Mouse (Mus musculus) layer of hippocampus, adult 18-20 months (tissue): ENCODE measurements around the gene Fam214a. TPM values are rescaled to one million over a fixed set of nuclear protein-coding genes. Genes with fewer than 3 reads are reported as not detected.
"Not testable (repeated sequence)": the region's sequence is repeated elsewhere in the genome, so short reads cannot be mapped to it uniquely, and the experiment has no call there.

Source experiments
- DNase-seq, 2 experiments: peaks; one replicate each; pipeline ENCODE4 v3.0.0; 2022; ENCODE audit warnings: low spot score in 2 of 2
- total RNA-seq, 2 experiments: library from RNA; stranded (reverse); gene quantifications; 2 replicates each; pipeline ENCODE4 v1.2.3; 2021

Fam214a gene
- total RNA-seq, 2 experiments from 2014 or later: 38.5 to 40.8 TPM

DNA sequence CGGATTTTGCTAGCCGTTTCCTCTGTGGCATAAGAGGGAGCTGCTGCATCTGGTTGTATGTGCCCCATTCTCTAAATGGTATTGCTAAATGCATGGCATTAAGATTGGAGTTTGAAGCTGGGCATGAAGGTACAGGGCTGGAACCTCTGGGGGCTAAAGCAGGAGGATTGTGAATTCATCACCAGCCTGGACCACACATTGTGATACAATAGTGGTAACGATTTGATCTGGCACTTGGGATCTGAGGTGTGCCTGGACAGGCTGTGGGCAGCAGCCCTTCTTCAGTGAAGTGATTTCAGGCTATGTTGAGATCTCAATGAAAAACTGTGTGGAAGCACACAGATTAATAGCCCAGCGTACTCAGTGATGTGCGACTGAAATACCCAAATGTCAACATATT, 26.7 kb downstream of the Fam214a start:
- DNase-seq: no peak

DNA sequence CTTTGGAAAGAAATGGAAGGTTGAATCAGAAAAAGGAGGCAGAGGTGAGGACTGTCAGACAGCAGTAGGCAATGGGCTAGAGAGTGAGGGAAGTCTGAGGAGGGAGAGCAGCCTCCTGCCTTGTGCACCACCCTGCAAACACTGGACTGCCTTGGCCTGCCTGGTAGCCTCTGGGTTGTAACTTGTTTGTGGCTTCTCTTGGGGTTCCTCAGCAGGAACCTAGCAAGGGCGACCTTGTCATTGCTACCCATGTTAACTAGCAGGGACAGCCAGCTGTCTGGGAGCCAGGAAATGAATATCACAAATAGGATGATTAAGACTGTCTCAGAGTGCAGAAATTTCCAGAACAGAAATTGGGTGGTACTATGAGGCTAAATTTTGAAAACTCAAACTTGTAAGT, 27.2 kb downstream of the Fam214a start:
- no peak for DNase-seq

DNA sequence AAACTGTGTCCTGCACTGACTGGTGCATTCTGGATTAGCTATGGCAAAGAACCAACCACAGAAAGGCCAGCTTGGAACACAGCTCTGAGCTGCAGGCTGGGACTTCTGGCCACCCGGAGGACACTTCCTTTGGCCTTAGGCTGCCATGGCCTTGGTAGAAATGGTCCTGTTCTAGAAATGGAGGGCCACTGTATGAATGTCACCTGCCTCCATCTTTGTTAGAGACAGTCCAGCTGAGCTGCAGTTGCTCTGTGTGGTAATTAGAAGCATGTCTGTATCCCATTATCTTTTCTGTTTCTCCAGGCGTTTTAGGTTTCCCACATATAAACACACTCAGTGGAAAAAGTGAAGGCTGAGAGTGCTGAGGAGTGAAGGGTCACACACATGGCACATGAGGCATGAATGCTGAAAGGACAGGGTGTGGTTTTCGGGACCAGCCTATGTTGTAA, 29.0 kb downstream of the Fam214a start:
- DNase-seq: no peak

DNA sequence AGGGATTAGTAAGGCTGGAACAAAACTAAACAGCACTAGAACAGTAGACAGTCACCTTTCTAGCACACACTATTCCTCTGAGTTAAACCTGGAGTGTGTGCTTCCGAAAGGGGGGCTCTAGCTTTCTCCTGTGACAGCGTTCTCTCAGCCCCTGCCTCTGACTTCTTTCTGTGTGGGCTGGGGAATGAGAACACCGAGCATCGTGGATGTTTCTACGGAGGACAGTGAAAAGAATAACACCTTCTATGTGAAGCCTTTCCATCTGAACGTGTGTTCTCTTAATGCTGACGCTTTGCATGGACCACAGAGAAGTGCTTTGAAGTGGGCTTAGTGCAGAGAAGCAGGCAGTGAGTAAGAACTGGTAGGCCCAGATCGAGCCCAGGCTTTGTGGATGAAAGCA, 29.5 kb downstream of the Fam214a start:
- no peak for DNase-seq

DNA sequence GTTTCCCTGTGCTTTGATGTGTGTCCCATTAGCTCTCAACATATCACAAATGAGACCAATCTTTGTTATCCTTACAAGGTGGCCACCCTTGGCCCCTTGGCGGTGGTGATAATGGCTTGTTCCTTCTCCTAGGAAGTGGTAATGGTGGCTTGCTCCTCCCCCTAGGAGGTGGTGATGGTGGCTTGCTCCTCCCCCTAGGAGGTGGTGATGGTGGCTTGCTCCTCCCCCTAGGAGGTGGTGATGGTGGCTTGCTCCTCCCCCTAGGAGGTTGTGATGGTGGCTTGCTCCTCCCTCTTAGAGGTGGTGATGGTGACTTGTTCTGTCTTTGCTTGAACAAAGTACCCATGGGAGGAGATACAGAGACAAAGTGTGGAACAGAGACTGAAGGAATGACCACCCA, 30.0 kb downstream of the Fam214a start:
- not testable (repeated sequence) for DNase-seq

GRCm38 (mm10) chr9:74985173-74985715, 32.6 kb downstream of the Fam214a start:
- no peak for DNase-seq

DNA sequence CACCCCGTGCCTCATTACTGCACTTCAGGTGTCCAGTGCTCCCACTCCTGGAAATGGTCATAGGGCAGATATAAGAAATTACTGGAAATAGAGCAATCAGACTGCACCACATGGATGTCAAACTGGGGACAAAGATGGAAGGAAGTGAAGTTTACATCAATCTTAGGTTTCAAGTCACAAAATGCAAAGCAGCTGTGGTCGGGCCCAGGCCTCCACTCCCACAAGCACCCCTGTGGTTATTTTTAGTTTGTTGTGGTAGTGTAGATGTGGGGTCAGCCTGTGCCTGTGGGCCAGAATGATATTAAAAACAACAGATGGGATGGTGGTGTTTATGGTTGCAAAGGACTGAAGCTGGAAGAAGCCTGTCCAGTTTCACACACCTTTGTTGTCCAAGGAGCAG, 33.1 kb downstream of the Fam214a start:
- DNase-seq: no peak

DNA sequence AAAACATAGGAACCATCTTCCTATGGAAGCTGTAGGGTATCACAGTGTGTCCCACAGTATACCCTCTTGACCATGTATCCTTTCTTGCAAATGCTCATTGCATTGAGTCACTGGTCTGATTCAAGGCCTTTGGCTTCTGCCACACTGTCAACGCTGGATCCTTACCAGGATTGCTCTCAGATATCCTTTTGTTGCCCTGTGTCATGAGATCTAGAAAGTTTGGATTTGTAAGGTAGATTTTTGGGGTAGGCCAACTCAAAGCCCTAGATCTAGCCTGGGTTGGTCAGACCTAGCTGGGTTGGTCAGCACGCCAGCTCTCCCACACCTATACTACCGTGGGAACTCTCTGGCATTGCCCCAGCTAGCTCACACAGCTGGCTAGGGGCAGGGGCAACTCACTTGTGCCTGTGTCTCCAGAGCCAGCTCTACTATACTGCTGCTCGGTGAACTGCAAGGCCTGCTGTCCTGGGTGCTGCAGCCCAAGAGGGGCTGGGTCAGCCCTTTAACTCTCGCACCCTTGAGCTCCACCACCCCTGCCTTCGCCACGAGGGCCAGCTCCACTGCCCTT, 36.3 kb downstream of the Fam214a start:
- DNase-seq: no peak

DNA sequence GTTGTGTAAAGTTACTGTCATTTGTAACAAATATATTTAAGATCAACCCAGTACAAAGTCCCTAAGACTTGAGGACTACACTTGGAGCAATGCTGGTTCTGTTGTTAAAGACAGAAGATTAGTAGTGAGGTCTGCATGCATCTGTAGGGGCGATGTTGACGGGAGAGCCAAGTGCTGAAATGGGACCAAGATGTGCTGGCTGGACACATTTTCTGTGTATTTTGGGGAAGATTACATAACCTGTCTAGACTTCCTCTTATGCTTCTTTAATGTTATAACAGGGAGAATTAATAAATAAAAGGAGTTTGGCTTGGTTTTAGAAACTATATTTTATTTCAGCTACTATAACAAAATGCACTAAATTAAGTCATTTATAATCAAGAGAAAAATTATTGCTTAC, 37.3 kb downstream of the Fam214a start:
- no peak for DNase-seq

DNA sequence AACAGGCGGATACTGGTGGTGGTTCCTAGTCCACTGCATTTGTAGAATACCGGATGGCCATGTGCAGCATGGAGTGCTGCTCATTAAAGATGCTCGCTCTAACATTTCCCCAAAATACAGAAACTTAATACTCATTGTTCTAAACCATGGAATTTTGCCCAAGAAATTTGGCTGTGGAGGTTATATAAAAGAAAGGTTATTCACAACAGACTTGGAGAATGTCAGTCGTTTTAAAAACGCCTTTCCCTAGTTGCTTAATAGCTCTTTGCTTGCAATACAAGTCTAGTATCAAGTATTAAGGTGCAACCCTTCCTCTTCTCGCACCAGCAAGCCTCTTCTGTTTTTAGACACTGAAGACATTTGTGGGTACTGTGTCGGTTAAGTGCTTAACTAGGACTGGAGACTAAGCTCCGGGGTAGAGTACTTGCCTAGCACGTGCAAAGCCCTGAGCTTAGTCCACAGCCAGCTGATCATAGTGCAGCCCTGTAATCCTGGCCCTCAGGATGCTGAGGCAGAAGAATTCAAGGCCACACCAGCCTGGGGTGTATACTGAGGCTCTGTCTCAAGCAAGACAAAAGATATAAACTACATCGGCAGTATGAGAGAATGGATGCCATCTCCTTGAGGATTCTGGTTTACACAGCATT, 42.0 kb downstream of the Fam214a start:
- no peak for DNase-seq

- no peak for DNase-seq
Observed at GRCm38 (mm10) chr9:74996349-74996748, 43.7 kb downstream of the Fam214a start.

- no peak for DNase-seq
Observed at GRCm38 (mm10) chr9:74997976-74998375, 45.3 kb downstream of the Fam214a start.

GRCm38 (mm10) chr9:75001006-75001405, 48.3 kb downstream of the Fam214a start:
- no peak for DNase-seq

GRCm38 (mm10) chr9:75001611-75002204, 49.0 kb downstream of the Fam214a start:
- DNase-seq: no peak

DNA sequence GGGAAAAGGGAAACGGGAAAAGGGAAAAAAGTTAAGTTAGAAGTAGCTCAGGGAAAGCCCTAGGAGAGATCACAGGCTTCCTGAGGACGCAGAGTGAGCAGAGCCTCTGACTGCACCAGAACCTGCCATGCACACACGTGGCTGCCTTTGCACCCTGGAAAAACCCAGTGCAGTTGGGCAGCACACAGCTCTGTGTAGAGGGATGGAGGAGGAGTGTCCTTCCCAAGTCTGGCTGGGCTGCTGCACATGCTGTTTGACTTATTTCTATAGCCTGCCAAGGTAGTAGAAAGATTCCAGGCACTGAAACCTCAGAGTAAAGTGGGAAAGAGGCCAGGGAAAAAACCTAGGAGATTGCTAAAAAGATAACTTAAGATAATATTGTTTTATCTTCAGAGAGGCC, 49.6 kb downstream of the Fam214a start:
- no peak for DNase-seq

DNA sequence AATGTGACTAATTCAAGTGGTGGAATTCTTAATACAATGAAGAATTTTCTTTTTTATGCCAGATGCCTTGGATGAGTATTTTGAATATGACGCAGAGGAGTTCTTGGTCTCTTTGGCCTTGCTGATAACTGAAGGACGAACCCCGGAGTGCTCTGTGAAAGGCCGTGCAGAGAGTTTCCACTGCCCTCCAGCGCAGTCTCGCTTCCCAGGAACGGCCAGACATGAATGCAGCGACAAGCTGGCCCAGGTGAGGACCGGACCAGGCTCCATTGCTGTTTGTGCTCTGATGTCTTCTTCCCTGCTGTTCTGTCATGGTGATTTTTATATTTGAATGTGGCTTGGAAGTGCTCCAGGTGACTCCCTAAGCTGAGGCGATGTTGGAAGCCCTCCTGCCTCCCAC, 51.5 kb downstream of the Fam214a start:
- no peak for DNase-seq

DNA sequence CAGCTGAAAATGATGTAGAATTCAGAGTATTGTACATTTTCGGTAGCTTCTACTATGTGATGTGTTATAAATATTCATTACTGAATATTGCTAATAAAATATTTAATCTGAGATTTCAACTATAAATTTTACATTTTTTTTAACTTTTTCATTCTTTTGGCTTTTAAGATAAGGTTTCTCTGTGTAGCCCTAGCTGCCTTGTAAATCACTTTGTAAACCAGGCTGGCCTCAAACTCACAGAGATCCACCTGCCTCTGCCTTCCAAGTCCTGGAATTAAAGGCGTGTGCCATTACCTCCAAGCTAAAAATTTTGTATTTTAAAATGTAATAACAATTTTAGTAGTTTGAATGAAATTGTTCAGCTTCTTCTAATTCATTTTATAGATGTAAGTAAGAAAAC, 63.9 kb downstream of the Fam214a start:
- no peak for DNase-seq

DNA sequence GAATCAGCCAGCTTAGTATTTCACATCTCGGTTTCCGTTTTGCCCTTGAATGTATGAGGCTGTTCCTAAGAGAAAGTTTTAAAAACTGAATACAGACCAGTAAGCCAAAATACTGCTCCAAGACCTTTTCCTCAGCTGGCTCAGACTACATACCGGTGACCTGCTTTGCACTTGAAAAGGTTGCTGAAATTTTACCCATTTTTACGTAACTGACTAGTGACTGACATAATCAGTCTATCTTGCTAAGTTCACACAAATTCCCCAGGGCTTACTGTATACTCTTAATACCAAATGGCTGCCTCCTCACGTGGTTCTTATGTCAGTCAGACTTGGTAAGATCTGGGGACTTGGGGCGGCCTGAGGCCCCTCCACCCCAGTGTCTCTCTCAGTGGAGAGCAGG, 66.5 kb downstream of the Fam214a start:
- no peak for DNase-seq

- no peak for DNase-seq
Observed at GRCm38 (mm10) chr9:75019592-75019991, 66.9 kb downstream of the Fam214a start.

DNA sequence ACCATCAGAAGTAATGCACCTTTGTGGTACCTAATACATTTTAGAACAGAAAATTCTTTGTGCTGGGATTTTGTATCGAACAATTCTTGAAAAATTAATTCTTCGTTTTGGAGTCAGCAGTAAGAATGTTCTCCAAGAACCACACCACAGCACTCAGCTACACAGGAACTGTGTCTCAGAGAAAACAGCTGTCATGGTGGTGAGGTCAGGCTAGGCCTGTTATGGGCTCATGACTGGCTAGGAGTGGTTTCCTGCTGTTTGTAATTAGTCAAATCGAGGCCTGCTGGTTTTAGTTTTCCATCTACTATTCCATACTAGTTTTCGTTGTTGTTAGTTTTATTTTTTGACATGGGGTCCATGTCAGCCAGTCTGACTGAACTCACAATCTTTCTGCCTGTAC, 67.9 kb downstream of the Fam214a start:
- DNase-seq: no peak

DNA sequence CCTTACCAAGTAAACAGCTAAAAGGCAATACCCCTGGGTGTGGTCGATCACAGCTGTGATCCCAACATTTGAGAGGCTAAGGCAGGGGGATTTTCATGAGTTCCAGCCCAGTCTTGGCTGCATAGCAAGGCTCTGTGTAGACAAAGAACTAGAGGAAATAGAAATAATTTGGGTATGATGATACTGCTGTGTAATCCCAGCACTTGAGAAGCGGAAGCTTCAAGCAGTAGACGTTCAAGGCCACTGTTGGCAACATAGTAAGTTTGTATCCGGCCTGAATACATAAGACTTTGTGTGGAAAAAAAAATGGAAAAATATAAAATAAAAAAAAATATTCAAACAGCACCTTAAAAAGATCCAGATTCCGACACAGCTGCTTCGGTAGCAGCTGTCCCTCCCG, 69.9 kb downstream of the Fam214a start:
- no peak for DNase-seq

GRCm38 (mm10) chr9:75023150-75023894, 70.6 kb downstream of the Fam214a start:
- no peak for DNase-seq
